Mouse (Mus musculus): ENCODE data around the gene Tmem129. TPM values are rescaled to one million over a fixed set of nuclear protein-coding genes. Genes with fewer than 3 reads are reported as not detected.

The Tmem129 gene
- polyA plus RNA-seq, 1 experiment = 5.7 TPM

GRCm38 (mm10) chr5:33651541-33651920 lies 6.7 kb downstream of the Tmem129 start:
- Histone ChIP-seq H3K9me3 (no peaks in the 10 kb centered on the region), H3K4me3 (replicated peaks) (peak overlapping the region; percentile 96), H3K4me1 (peaks cover 71% of the 10 kb centered on the region), H3K27me3 (replicated peaks) (no peaks in the 10 kb centered on the region), H3K36me3 (replicated peaks; ENCODE audit: low read length) (peaks cover 63% of the 10 kb centered on the region)
- TF ChIP-seq GATA1 (IDR thresholded peaks at IDR 0.05; ENCODE audit: borderline replicate concordance, low read length) = no peak
- no peak for TF ChIP-seq FLI1 (IDR thresholded peaks at IDR 0.05; ENCODE audit: low read length)

GRCm38 (mm10) chr5:33651017-33651416 lies 7.2 kb downstream of the Tmem129 start:
- H3K4me1 ChIP-seq = peaks cover 71% of the 10 kb centered on the region
- no peaks in the 10 kb centered on the region for H3K27me3 ChIP-seq (replicated peaks)
- TF ChIP-seq GATA1 (IDR thresholded peaks at IDR 0.05; ENCODE audit: borderline replicate concordance, low read length) = no peak
- peak overlapping the region; percentile 96 for H3K4me3 ChIP-seq (replicated peaks)
- peaks cover 68% of the 10 kb centered on the region for H3K36me3 ChIP-seq (replicated peaks; ENCODE audit: low read length)
- H3K9me3 ChIP-seq = no peaks in the 10 kb centered on the region

- Histone ChIP-seq H3K9me3 (no peaks in the 10 kb centered on the region), H3K4me3 (replicated peaks) (no peak overlapping the region), H3K4me1 (peaks cover 15% of the 10 kb centered on the region; the same call in 1 of the 2 replicates), H3K27me3 (replicated peaks) (no peaks in the 10 kb centered on the region), H3K36me3 (replicated peaks; ENCODE audit: low read length) (peaks cover 89% of the 10 kb centered on the region)
- no peak for TF ChIP-seq GATA1 (IDR thresholded peaks at IDR 0.05; ENCODE audit: borderline replicate concordance, low read length)
- no peak for TF ChIP-seq FLI1 (IDR thresholded peaks at IDR 0.05; ENCODE audit: low read length)
Measured at GRCm38 (mm10) chr5:33640652-33641051, 17.6 kb downstream of the Tmem129 start.

- Histone ChIP-seq H3K36me3 (replicated peaks; ENCODE audit: low read length) (peaks cover 80% of the 10 kb centered on the region), H3K9me3 (no peaks in the 10 kb centered on the region), H3K4me1 (peaks cover 24% of the 10 kb centered on the region; the same call in 1 of the 2 replicates), H3K27me3 (replicated peaks) (no peaks in the 10 kb centered on the region), H3K4me3 (replicated peaks) (no peak overlapping the region)
- TF ChIP-seq FLI1 (IDR thresholded peaks at IDR 0.05; ENCODE audit: low read length) = no peak
- TF ChIP-seq GATA1 (IDR thresholded peaks at IDR 0.05; ENCODE audit: borderline replicate concordance, low read length) = no peak
Measured at GRCm38 (mm10) chr5:33638826-33639225, 19.4 kb downstream of the Tmem129 start.

GRCm38 (mm10) chr5:33637606-33638350 lies 20.4 kb downstream of the Tmem129 start:
- H3K9me3 ChIP-seq = no peaks in the 10 kb centered on the region
- no peak overlapping the region for H3K4me3 ChIP-seq (replicated peaks)
- no peak for TF ChIP-seq GATA1 (IDR thresholded peaks at IDR 0.05; ENCODE audit: borderline replicate concordance, low read length)
- no peak for TF ChIP-seq FLI1 (IDR thresholded peaks at IDR 0.05; ENCODE audit: low read length)
- H3K36me3 ChIP-seq (replicated peaks; ENCODE audit: low read length) = peaks cover 69% of the 10 kb centered on the region
- H3K27me3 ChIP-seq (replicated peaks) = no peaks in the 10 kb centered on the region
- H3K4me1 ChIP-seq = peaks cover 24% of the 10 kb centered on the region; the same call in 1 of the 2 replicates

GRCm38 (mm10) chr5:33635361-33635760 lies 22.9 kb downstream of the Tmem129 start:
- H3K36me3 ChIP-seq (replicated peaks; ENCODE audit: low read length) = peaks cover 48% of the 10 kb centered on the region

DNA sequence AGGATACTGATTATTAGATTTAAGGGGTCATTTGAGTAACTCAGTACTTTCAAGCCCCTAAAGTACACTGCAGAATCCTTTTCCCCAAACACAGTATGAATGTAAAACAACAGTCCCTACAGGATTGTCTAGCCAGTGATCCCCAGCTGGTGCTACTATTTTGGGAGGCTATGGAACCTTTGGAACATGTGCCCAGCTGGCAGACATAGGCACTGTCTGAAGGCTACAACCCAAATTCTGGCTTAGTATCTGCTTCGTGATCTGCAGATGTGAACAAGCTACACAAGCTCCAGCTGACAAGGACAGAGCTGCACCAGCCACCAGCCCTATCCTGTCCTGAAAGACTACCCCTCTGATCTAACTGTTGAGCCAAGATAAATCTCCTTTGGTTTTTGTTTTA lies 25.7 kb downstream of the Tmem129 start:
- TF ChIP-seq GATA1 (IDR thresholded peaks at IDR 0.05; ENCODE audit: borderline replicate concordance, low read length) (no peak), FLI1 (IDR thresholded peaks at IDR 0.05; ENCODE audit: low read length) (no peak)
- H3K4me3 ChIP-seq (replicated peaks) = no peak overlapping the region
- peaks cover 24% of the 10 kb centered on the region for H3K36me3 ChIP-seq (replicated peaks; ENCODE audit: low read length)
- H3K4me1 ChIP-seq = peaks cover 46% of the 10 kb centered on the region
- H3K9me3 ChIP-seq = no peaks in the 10 kb centered on the region
- H3K27me3 ChIP-seq (replicated peaks) = no peaks in the 10 kb centered on the region

More at GRCm38 (mm10) chr5:33635361-33635760, 22.9 kb downstream of the Tmem129 start:
- TF ChIP-seq FLI1 (IDR thresholded peaks at IDR 0.05; ENCODE audit: low read length) = no peak
- TF ChIP-seq GATA1 (IDR thresholded peaks at IDR 0.05; ENCODE audit: borderline replicate concordance, low read length) = no peak
- Histone ChIP-seq H3K9me3 (no peaks in the 10 kb centered on the region), H3K27me3 (replicated peaks) (no peaks in the 10 kb centered on the region), H3K4me3 (replicated peaks) (no peak overlapping the region), H3K4me1 (peaks cover 42% of the 10 kb centered on the region)

GRCm38 (mm10) chr5:33630615-33631014 lies 27.6 kb downstream of the Tmem129 start:
- Histone ChIP-seq H3K27me3 (replicated peaks) (no peaks in the 10 kb centered on the region), H3K4me1 (peaks cover 48% of the 10 kb centered on the region), H3K9me3 (no peaks in the 10 kb centered on the region), H3K36me3 (replicated peaks; ENCODE audit: low read length) (peaks cover 12% of the 10 kb centered on the region), H3K4me3 (replicated peaks) (peak overlapping the region; percentile 99)
- TF ChIP-seq FLI1 (IDR thresholded peaks at IDR 0.05; ENCODE audit: low read length) (no peak), GATA1 (IDR thresholded peaks at IDR 0.05; ENCODE audit: borderline replicate concordance, low read length) (no peak)

GRCm38 (mm10) chr5:33630061-33630460 lies 28.2 kb downstream of the Tmem129 start:
- peaks cover 49% of the 10 kb centered on the region for H3K4me1 ChIP-seq
- H3K36me3 ChIP-seq (replicated peaks; ENCODE audit: low read length) = peaks cover 14% of the 10 kb centered on the region
- peak overlapping the region; percentile 99 for H3K4me3 ChIP-seq (replicated peaks)
- no peaks in the 10 kb centered on the region for H3K9me3 ChIP-seq
- no peak for TF ChIP-seq GATA1 (IDR thresholded peaks at IDR 0.05; ENCODE audit: borderline replicate concordance, low read length)
- H3K27me3 ChIP-seq (replicated peaks) = no peaks in the 10 kb centered on the region

- Histone ChIP-seq H3K27me3 (replicated peaks) (no peaks in the 10 kb centered on the region), H3K9me3 (no peaks in the 10 kb centered on the region), H3K36me3 (replicated peaks; ENCODE audit: low read length) (peaks cover 15% of the 10 kb centered on the region), H3K4me1 (peaks cover 51% of the 10 kb centered on the region), H3K4me3 (replicated peaks) (peak within 1 kb of the TSS; percentile 99)
- TF ChIP-seq FLI1 (IDR thresholded peaks at IDR 0.05; ENCODE audit: low read length) (no peak), GATA1 (IDR thresholded peaks at IDR 0.05; ENCODE audit: borderline replicate concordance, low read length) (no peak)
Measured at GRCm38 (mm10) chr5:33629301-33629987, 28.8 kb downstream of the Tmem129 start, which contains the start of the genes Fam53a and Gm9903. TSS of gene Fam53a (minus strand) at chr5:33629635. TSS of gene Gm9903 (plus strand) at chr5:33629925.

Measured in megakaryocyte, embryonic 14.5 days (primary cell).